Mouse (Mus musculus) neural tube, embryonic 12.5 days (tissue): Measurements from ENCODE around the gene Magi2. TPM values are rescaled to one million over a fixed set of nuclear protein-coding genes. Genes with fewer than 3 reads are reported as not detected.

Experiments used
- ATAC-seq: fragments of 200-750 bp; cut with Nextera tagmentation; 2 replicates; pipeline ENCODE4 v1.8.0; 2017; ENCODE audit warnings: low read depth, mild to moderate bottlenecking, moderate TSS enrichment, moderate library complexity; ENCODE audit not compliant: low FRiP score
- H3K27ac ChIP-seq: fragments of 300-500 bp; sonication (generic); 2 replicates; pipeline ENCODE4 v1.5.1; 2016
- H3K27me3 ChIP-seq: fragments of 300-500 bp; sonication (generic); replicated peaks from 2 replicates; pipeline ENCODE4 v1.6.1; 2016; ENCODE audit warnings: mild to moderate bottlenecking
- H3K36me3 ChIP-seq: fragments of 300-500 bp; sonication (generic); 2 replicates; pipeline ENCODE4 v1.6.1; 2016; ENCODE audit warnings: mild to moderate bottlenecking
- H3K4me1 ChIP-seq: fragments of 300-500 bp; sonication (generic); 2 replicates; pipeline ENCODE4 v1.6.1; 2016
- H3K4me2 ChIP-seq: fragments of 300-500 bp; sonication (generic); replicated peaks from 2 replicates; pipeline ENCODE4 v1.6.1; 2016; ENCODE audit warnings: mild to moderate bottlenecking
- H3K4me3 ChIP-seq: fragments of 300-500 bp; sonication (generic); 2 replicates; pipeline ENCODE4 v1.5.1; 2016
- H3K9ac ChIP-seq: fragments of 300-500 bp; sonication (generic); 2 replicates; pipeline ENCODE4 v1.6.1; 2016; ENCODE audit warnings: mild to moderate bottlenecking
- H3K9me3 ChIP-seq: fragments of 300-500 bp; sonication (generic); 2 replicates; pipeline ENCODE4 v1.6.1; 2016; ENCODE audit warnings: mild to moderate bottlenecking
- WGBS: fragments of 180-500 bp; shearing (Covaris S2); methylation state at CpG from one replicate; pipeline ENCODE4 v1.1.7; 2016; 5-methylcytosine and 5-hydroxymethylcytosine counted together
- polyA plus RNA-seq: library from polyadenylated mRNA; unstranded; fragments of >200 nt; fragmentation: Nextera tagmentation; extraction: Ambion mirVana; gene quantifications from 2 replicates; pipeline ENCODE4 v1.2.1, GENCODE M21; 2016

Gene Magi2
- polyA plus RNA-seq, 1 experiment from 2014 or later, result 15.2 TPM

GRCm38 (mm10) chr5:20678573-20678972 is 1451.7 kb downstream of the Magi2 start:
- no peak overlapping the region for H3K27ac ChIP-seq
- ATAC-seq, result no peak
- no peak overlapping the region for H3K9ac ChIP-seq
- H3K4me1 ChIP-seq, result peaks cover 13% of the 10 kb centered on the region
- H3K27me3 ChIP-seq, result no peaks in the 10 kb centered on the region
- 67% methylated on average over 3 of the region's 3 CpGs for WGBS
- no peak overlapping the region for H3K4me2 ChIP-seq
- H3K4me3 ChIP-seq, result no peak overlapping the region
- H3K9me3 ChIP-seq, result no peaks in the 10 kb centered on the region
- no peaks in the 10 kb centered on the region for H3K36me3 ChIP-seq

GRCm38 (mm10) chr5:20679920-20680319 is 1453.1 kb downstream of the Magi2 start:
- Histone ChIP-seq H3K36me3 (no peaks in the 10 kb centered on the region), H3K4me1 (peaks cover 13% of the 10 kb centered on the region), H3K9ac (no peak overlapping the region), H3K27me3 (no peaks in the 10 kb centered on the region), H3K4me3 (no peak overlapping the region), H3K4me2 (no peak overlapping the region), H3K9me3 (no peaks in the 10 kb centered on the region), H3K27ac (no peak overlapping the region)
- 92% methylated on average over 6 of the region's 6 CpGs for WGBS
- ATAC-seq, result no peak

GRCm38 (mm10) chr5:20680833-20681530 is 1454.1 kb downstream of the Magi2 start:
- no peak for ATAC-seq
- Histone ChIP-seq H3K4me1 (peaks cover 13% of the 10 kb centered on the region), H3K36me3 (no peaks in the 10 kb centered on the region), H3K9me3 (no peaks in the 10 kb centered on the region), H3K4me3 (no peak overlapping the region), H3K27ac (no peak overlapping the region), H3K27me3 (no peaks in the 10 kb centered on the region), H3K4me2 (no peak overlapping the region), H3K9ac (no peak overlapping the region)
- WGBS, result 86% methylated on average over 15 of the region's 15 CpGs

GRCm38 (mm10) chr5:20681660-20682059 is 1454.8 kb downstream of the Magi2 start:
- H3K27me3 ChIP-seq, result no peaks in the 10 kb centered on the region
- H3K9me3 ChIP-seq, result no peaks in the 10 kb centered on the region
- no peak overlapping the region for H3K4me3 ChIP-seq
- H3K36me3 ChIP-seq, result no peaks in the 10 kb centered on the region
- peak; percentile 29; the same call in 1 of the 2 replicates for ATAC-seq
- H3K4me2 ChIP-seq, result no peak overlapping the region
- H3K27ac ChIP-seq, result no peak overlapping the region
- WGBS, result 45% methylated on average over 10 of the region's 10 CpGs
- H3K9ac ChIP-seq, result no peak overlapping the region
- H3K4me1 ChIP-seq, result peaks cover 7% of the 10 kb centered on the region

GRCm38 (mm10) chr5:20682208-20682607 is 1455.4 kb downstream of the Magi2 start:
- no peak overlapping the region for H3K4me2 ChIP-seq
- H3K9me3 ChIP-seq, result no peaks in the 10 kb centered on the region
- H3K9ac ChIP-seq, result no peak overlapping the region
- ATAC-seq, result 0 out of 2 replicates have a peak, but pooled peaks have one; percentile 12
- H3K27me3 ChIP-seq, result no peaks in the 10 kb centered on the region
- no peaks in the 10 kb centered on the region for H3K36me3 ChIP-seq
- no peak overlapping the region for H3K27ac ChIP-seq
- H3K4me3 ChIP-seq, result no peak overlapping the region
- 34% methylated on average over 7 of the region's 7 CpGs for WGBS
- peaks cover 5% of the 10 kb centered on the region; the same call in 1 of the 2 replicates for H3K4me1 ChIP-seq

GRCm38 (mm10) chr5:20684112-20684511 is 1457.3 kb downstream of the Magi2 start:
- Histone ChIP-seq H3K27ac (no peak overlapping the region), H3K36me3 (no peaks in the 10 kb centered on the region), H3K4me2 (no peak overlapping the region), H3K4me3 (no peak overlapping the region), H3K27me3 (no peaks in the 10 kb centered on the region), H3K4me1 (peaks cover 4% of the 10 kb centered on the region; the same call in 1 of the 2 replicates), H3K9ac (no peak overlapping the region), H3K9me3 (no peaks in the 10 kb centered on the region)
- WGBS, result 87% methylated on average over 6 of the region's 6 CpGs
- no peak for ATAC-seq

GRCm38 (mm10) chr5:20692230-20692629 is 1465.4 kb downstream of the Magi2 start:
- H3K36me3 ChIP-seq, result 0 out of 2 replicates have a peak, but pooled peaks cover 3% of the 10 kb centered on the region
- H3K9me3 ChIP-seq, result peaks cover 9% of the 10 kb centered on the region; the same call in 1 of the 2 replicates
- H3K27me3 ChIP-seq, result no peaks in the 10 kb centered on the region
- no peak for ATAC-seq
- 93% methylated on average over 3 of the region's 3 CpGs for WGBS
- H3K4me3 ChIP-seq, result no peak overlapping the region
- no peak overlapping the region for H3K4me2 ChIP-seq
- H3K4me1 ChIP-seq, result no peaks in the 10 kb centered on the region
- H3K9ac ChIP-seq, result no peak overlapping the region
- H3K27ac ChIP-seq, result no peak overlapping the region

- 92% methylated on average over 5 of the region's 5 CpGs for WGBS
- Histone ChIP-seq H3K4me2 (no peak overlapping the region), H3K9ac (no peak overlapping the region), H3K4me1 (0 out of 2 replicates have a peak, but pooled peaks cover 4% of the 10 kb centered on the region), H3K36me3 (0 out of 2 replicates have a peak, but pooled peaks cover 3% of the 10 kb centered on the region), H3K27me3 (no peaks in the 10 kb centered on the region), H3K4me3 (no peak overlapping the region), H3K27ac (no peak overlapping the region), H3K9me3 (no peaks in the 10 kb centered on the region)
- ATAC-seq, result no peak
These were observed 1472.3 kb downstream of the Magi2 start for GRCm38 (mm10) chr5:20699116-20699515.

GRCm38 (mm10) chr5:20701483-20702421 is 1474.9 kb downstream of the Magi2 start:
- peak overlapping the region; percentile 77 for H3K4me2 ChIP-seq
- peak overlapping the region; percentile 70 for H3K4me3 ChIP-seq
- no peaks in the 10 kb centered on the region for H3K36me3 ChIP-seq
- H3K27me3 ChIP-seq, result no peaks in the 10 kb centered on the region
- peak overlapping the region; percentile 85 for H3K9ac ChIP-seq
- no peaks in the 10 kb centered on the region for H3K9me3 ChIP-seq
- 1% methylated on average over 57 of the region's 57 CpGs for WGBS
- ATAC-seq, result peak; percentile 96
- H3K4me1 ChIP-seq, result 0 out of 2 replicates have a peak, but pooled peaks cover 4% of the 10 kb centered on the region
- peak overlapping the region; percentile 96 for H3K27ac ChIP-seq

GRCm38 (mm10) chr5:20702480-20703303 is 1475.9 kb downstream of the Magi2 start:
- H3K9me3 ChIP-seq, result no peaks in the 10 kb centered on the region
- peak; percentile 67 for ATAC-seq
- WGBS, result 1% methylated on average over 55 of the region's 57 CpGs
- H3K9ac ChIP-seq, result peak overlapping the region; percentile 85
- peak overlapping the region; percentile 70 for H3K4me3 ChIP-seq
- peak overlapping the region; percentile 96 for H3K27ac ChIP-seq
- H3K4me2 ChIP-seq, result peak overlapping the region; percentile 77
- H3K27me3 ChIP-seq, result no peaks in the 10 kb centered on the region
- H3K36me3 ChIP-seq, result no peaks in the 10 kb centered on the region
- 0 out of 2 replicates have a peak, but pooled peaks cover 4% of the 10 kb centered on the region for H3K4me1 ChIP-seq

- H3K4me1 ChIP-seq, result 0 out of 2 replicates have a peak, but pooled peaks cover 4% of the 10 kb centered on the region
- H3K9ac ChIP-seq, result no peak overlapping the region
- H3K4me2 ChIP-seq, result peak overlapping the region; percentile 77
- 79% methylated on average over 5 of the region's 5 CpGs for WGBS
- no peak overlapping the region for H3K27ac ChIP-seq
- H3K9me3 ChIP-seq, result no peaks in the 10 kb centered on the region
- no peak for ATAC-seq
- no peaks in the 10 kb centered on the region for H3K27me3 ChIP-seq
- H3K36me3 ChIP-seq, result no peaks in the 10 kb centered on the region
- no peak overlapping the region for H3K4me3 ChIP-seq
These were observed 1476.5 kb downstream of the Magi2 start for GRCm38 (mm10) chr5:20703304-20703700.
